Mouse (Mus musculus) lung, postnatal 4 days (tissue): Measurements from ENCODE around the gene Srms.
"Not testable (repeated sequence)": the region's sequence is repeated elsewhere in the genome, so short reads cannot be mapped to it uniquely, and the experiment has no call there.

Experiments used
- DNase-seq, 2 experiments: peaks; one replicate each; pipeline ENCODE4 v3.0.0; 2021

Gene Srms

DNA sequence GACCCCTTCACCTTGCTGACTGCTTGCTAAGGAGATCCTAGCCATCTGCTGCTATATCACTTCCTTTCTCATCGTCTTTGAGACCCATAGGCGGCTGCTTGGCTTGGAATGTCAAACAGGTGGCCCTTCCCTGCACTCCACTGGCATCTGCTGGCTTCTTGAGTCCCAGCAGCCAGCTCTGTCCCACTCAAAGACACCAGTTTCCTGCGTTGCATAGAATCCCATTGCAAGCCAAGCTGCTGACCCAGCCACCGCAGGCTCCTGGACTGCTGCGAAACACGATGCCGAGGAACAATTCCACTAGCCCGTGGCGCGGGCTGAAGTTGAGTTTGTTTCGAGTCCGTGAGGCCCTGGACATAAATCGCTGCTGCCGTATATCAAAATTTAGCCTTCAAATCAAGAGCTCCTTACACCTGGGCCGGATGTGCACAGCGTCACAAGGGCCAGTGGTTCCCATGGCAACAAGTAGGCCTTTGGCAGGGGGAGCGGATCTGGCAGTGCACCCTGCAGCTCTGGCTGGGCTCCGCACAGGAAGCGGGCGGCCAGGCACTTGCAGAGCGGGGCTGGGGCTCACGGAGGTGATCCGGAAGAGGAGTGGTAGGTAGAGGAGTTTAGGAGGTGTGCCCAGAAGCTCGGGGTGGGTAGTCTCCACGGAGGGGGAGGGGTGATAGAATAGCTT is 6.7 kb upstream of the Srms start, which contains the start of gene Fndc11:
Fndc11 (plus strand) TSS at position 476 of the 679 bp plus-strand sequence.
- peak; percentile 85 to 93 for DNase-seq

- peak in 1 of 2 experiments; percentile 26 for DNase-seq
Measured at GRCm38 (mm10) chr2:181218881-181219485, 6.0 kb upstream of the Srms start.

- DNase-seq, result no peak
Measured at GRCm38 (mm10) chr2:181216037-181216436, 3.1 kb upstream of the Srms start.

DNA sequence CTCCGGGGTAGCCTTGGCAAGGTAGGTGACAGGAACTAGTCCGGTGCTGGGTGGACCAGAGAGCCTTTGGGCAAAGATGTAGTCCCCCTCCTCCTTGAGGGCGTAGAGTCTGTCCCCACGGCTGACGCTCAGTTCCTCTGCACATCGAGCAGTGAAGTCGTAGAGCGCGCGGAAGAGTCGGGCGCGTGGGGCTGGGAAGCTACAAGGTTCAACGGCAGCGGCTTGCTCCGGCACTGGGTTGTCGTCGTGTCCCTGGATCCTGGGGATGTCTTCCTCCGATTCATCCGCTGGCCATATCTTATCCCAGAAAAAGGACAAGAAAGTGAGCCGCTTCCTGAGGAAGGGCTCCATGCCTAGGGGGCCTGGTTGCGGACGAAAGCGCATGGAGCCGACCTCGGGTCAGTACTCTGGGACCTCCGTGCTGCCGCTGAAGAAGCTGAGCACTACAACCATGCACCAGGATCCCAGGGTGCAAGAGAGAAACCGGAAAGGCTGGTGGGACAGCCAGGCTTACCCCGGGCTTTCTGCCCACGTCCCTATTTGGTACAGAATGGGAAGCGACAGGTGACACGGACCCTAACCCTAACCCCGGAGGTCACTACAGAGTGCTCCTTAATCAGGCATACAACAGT is 480 bp downstream of the Srms start:
- peak; percentile 25 to 30 for DNase-seq

- DNase-seq, result no peak
Measured at GRCm38 (mm10) chr2:181206118-181206517, 6.9 kb downstream of the Srms start.

DNA sequence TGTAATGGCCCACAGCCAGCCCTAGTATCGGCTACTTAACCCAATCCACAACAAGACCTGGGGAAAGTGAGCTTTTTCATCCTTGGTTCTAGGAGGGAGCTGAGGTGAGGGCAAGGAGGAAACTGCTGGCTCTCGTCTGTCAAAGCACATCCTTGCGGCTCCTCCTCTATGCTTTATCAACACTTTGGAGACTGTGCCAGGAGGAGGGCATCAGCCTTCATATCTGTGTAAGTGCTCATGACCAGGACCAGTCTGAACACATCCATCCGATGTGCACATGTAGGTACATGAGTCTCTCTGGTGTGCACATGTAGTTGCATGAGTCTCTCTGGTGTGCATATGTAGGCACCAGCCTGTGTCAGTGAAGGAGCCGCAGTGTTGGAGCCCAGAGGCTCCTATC is 7.3 kb downstream of the Srms start:
- no peak for DNase-seq

DNA sequence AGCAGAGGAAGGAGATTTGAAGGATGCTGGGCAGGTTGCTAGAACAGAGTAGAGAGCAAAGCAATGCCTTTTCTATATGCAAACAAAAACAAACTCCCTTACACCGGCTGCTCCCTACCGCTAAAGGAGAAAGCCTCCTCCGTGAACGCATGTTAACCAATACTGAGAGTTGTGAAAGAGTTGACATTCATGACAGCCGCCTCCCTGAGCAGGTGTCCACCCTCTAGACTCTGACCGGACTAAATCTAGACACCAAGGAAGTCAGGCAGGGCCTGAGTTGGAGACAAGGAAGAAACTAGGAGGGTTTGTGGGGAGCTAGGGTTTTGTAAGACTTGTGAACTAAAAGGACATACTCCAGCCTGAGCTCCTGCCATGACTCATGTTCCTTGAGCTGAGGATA is 10.1 kb downstream of the Srms start:
- no peak for DNase-seq

GRCm38 (mm10) chr2:181202422-181202821 is 10.6 kb downstream of the Srms start, which contains the start of gene Ptk6:
Ptk6 (minus strand) TSS chr2:181202789.
- no peak for DNase-seq

- DNase-seq, result peak; percentile 28 to 53
Measured at GRCm38 (mm10) chr2:181201606-181202005, 11.4 kb downstream of the Srms start.

DNA sequence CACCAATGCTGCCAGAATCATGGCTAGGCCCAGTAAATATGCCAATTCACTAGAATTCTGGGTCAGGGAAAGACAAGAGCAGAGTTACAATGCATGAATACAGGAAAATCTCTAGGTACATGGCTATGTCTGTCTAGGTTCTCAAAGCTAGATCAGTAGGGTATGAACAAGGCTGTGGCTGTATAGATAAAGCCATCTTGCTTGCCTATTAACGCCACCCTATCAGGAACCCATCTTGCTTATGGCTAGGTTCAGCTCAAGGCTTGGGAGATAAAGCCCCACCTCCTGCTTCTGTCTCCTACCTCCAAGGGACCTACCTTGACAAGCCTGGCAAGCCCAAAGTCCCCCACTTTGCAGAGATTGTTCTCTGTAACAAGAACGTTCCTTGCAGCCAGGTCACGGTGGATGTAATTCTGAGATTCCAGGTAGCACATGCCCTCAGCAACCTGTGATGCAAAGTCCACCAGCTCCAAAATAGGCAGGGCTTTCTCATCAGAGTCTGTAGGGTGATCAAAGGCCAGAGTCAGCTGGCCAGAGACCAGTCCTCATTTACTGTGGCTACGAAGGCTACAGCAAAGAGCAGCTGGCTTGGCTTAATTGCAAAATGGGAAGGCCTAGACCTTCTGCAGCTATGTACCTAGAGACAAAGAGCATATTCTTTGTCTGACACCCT is 16.2 kb downstream of the Srms start:
- no peak for DNase-seq

GRCm38 (mm10) chr2:181193044-181193443 is 19.9 kb downstream of the Srms start:
- no peak for DNase-seq

GRCm38 (mm10) chr2:181191936-181192335 is 21.0 kb downstream of the Srms start:
- no peak for DNase-seq

- not testable (repeated sequence) for DNase-seq
Measured at GRCm38 (mm10) chr2:181191385-181191784, 21.6 kb downstream of the Srms start.

GRCm38 (mm10) chr2:181189321-181189720 is 23.7 kb downstream of the Srms start:
- DNase-seq, result no peak

DNA sequence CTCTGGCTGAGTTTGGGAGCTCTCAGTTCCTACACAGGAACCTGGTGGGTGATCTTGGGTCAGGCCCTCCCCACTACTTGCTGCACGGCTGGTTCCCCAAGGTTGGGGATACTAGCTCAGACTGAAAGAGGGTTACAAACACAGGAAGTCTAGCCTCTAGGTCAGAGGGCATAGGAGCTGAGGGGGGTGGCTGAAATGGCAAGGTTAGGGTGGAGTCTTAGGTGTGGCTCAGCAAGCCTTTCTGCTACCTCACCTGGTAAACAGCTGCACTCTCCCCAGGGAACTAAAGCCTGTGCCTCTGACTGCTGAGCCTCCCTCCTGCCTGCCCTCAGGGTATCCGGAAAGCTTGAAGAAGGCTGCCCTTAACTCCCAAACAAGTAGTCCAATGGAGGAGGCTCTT is 24.3 kb downstream of the Srms start:
- DNase-seq, result peak; percentile 28 to 49

GRCm38 (mm10) chr2:181187121-181188000 is 25.6 kb downstream of the Srms start, which contains the start of gene Ppdpf:
Ppdpf (plus strand) TSS chr2:181187247.
- DNase-seq, result peak; percentile 95 to 97

- DNase-seq, result peak; percentile 88 to 90
Measured at GRCm38 (mm10) chr2:181186635-181187034, 26.4 kb downstream of the Srms start.

- no peak for DNase-seq
Measured at GRCm38 (mm10) chr2:181180898-181181297, 32.1 kb downstream of the Srms start.

GRCm38 (mm10) chr2:181178471-181178870 is 34.5 kb downstream of the Srms start:
- no peak for DNase-seq

- DNase-seq, result no peak
Measured at GRCm38 (mm10) chr2:181178015-181178414, 35.0 kb downstream of the Srms start.

- DNase-seq, result no peak
Measured at GRCm38 (mm10) chr2:181174646-181175045, 38.3 kb downstream of the Srms start.

DNA sequence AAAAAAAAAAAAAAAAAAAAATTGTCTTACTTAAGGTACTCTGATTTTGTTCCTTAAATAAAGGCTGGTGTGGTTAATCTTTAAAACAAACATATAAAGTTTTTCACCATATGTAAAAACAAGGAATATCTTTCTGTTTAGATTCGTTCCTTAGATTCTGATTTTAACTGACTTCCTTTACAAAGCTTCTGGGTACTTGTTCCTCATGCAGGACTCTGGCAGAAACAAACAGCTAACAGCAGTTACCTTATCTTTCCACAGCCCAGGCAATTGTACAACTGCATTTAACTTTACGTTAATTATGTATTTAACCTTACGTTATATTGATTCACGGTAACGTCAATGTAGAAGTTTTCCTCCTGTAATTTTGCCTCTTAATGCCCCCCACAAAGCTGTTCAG is 46.5 kb downstream of the Srms start:
- DNase-seq, result no peak
